Mouse (Mus musculus) forebrain, embryonic 16.5 days (tissue): ENCODE measurements at regions not wholly inside any gene's neighbourhood (a gene's known extent, or its start where the extent isn't known, plus 50 kb on each side); places are given as distances from the start of the nearest gene placed in this dataset.
A peak's percentile ranks its signal among the peaks of the same experiment; 100 is the strongest.

Source experiments
- ATAC-seq: fragments of 200-750 bp; cut with Nextera tagmentation; 2 replicates; pipeline ENCODE4 v1.8.0; 2017; ENCODE audit warnings: mild to moderate bottlenecking, moderate library complexity
- H3K27ac ChIP-seq: fragments of 300-500 bp; sonication (generic); 2 replicates; pipeline ENCODE4 v1.5.1; 2014; ENCODE audit warnings: low read length, control low read depth
- H3K27me3 ChIP-seq: fragments of 300-500 bp; sonication (generic); replicated peaks from 2 replicates; pipeline ENCODE4 v1.6.1; 2014; ENCODE audit warnings: low read length; ENCODE audit not compliant: control insufficient read depth, insufficient read depth
- H3K36me3 ChIP-seq: fragments of 300-500 bp; sonication (generic); 2 replicates; pipeline ENCODE4 v1.6.1; 2014; ENCODE audit not compliant: control insufficient read depth, insufficient read depth
- H3K4me1 ChIP-seq: fragments of 300-500 bp; sonication (generic); replicated peaks from 2 replicates; pipeline ENCODE4 v1.6.1; 2014; ENCODE audit warnings: low read length; ENCODE audit not compliant: control insufficient read depth, insufficient read depth
- H3K4me2 ChIP-seq: fragments of 300-500 bp; sonication (generic); 2 replicates; pipeline ENCODE4 v1.6.1; 2014; ENCODE audit warnings: mild to moderate bottlenecking, low read length, control low read depth
- H3K4me3 ChIP-seq: fragments of 300-500 bp; sonication (generic); replicated peaks from 2 replicates; pipeline ENCODE4 v1.5.1; 2014; ENCODE audit warnings: mild to moderate bottlenecking, low read length, control low read depth
- H3K9ac ChIP-seq: fragments of 300-500 bp; sonication (generic); replicated peaks from 2 replicates; pipeline ENCODE4 v1.6.1; 2014; ENCODE audit warnings: low read depth, low read length, control low read depth
- H3K9me3 ChIP-seq: fragments of 300-500 bp; sonication (generic); 2 replicates; pipeline ENCODE4 v1.6.1; 2016; ENCODE audit warnings: low read length; ENCODE audit not compliant: control insufficient read depth
- WGBS: fragments of 180-500 bp; shearing (Covaris S2); extraction: QIAGEN DNeasy Blood & Tissue Kit; methylation state at CpG from one replicate; pipeline ENCODE4 v1.1.7; 2014; 5-methylcytosine and 5-hydroxymethylcytosine counted together

DNA sequence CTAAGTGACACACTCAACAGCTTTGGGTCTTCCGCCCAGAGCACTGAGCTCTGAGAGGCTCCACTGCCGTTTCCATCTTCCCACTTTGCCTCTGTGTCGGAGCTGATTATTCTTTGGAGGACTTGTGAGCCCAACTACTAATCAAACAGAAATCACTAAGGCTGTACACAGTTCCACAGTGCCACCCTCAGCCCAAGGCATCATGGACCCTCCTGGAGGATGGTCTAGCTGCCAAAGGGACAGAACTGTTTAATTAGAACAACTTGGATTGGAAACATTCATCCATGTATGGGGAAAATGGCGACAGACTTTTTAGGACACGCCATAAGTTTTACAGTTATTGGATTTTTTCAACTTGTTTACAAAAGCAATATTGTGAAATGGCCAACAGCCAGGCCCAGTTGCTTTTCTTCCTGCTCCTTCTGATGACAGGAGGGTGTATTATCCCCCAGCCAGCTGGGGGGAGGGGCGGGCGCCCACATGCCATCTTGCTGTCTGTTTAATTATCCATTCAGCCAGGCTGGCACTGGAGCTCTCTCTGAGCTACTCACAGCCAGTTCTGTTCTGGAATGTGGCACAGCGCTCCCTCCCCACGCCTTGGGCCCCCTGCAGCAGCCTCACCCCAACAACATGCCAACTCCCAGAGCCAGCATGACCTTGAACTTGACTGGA is 98.4 kb upstream of the Smad3 start:
- Histone ChIP-seq H3K4me3 (no peak overlapping the region), H3K36me3 (no peaks in the 10 kb centered on the region), H3K27me3 (no peaks in the 10 kb centered on the region), H3K4me2 (no peak overlapping the region), H3K27ac (peak overlapping the region; percentile 37; the same call in 1 of the 2 replicates), H3K9me3 (no peaks in the 10 kb centered on the region), H3K4me1 (peaks cover 10% of the 10 kb centered on the region), H3K9ac (no peak overlapping the region)
- WGBS: 40% methylated on average over 9 of the region's 9 CpGs
- ATAC-seq: peak; percentile 92

DNA sequence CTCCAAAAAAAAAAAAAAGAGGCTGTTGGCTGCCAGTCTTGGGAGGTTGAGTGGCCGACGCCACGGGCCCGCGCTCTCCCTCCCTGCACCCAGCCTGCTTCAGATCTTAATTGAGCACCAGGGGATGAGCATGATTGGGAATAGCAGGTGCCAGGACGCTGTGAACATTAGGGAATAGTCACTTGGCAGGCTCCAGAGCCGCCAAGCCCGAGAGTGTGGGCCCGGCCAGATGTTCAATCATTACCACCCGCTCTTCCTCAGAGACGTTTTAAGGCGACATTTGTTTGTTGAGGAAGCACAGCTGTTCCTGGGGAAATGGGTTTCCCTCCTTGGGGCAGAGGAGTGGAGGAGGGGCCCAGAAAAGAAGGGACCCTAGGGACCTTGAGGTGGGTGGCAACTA is 94.0 kb upstream of the Smad3 start:
- peaks cover 10% of the 10 kb centered on the region for H3K4me1 ChIP-seq
- WGBS: 37% methylated on average over 12 of the region's 12 CpGs
- no peaks in the 10 kb centered on the region for H3K36me3 ChIP-seq
- H3K9ac ChIP-seq: no peak overlapping the region
- no peak overlapping the region for H3K4me3 ChIP-seq
- H3K27ac ChIP-seq: no peak overlapping the region
- ATAC-seq: peak; percentile 36; the same call in 1 of the 2 replicates
- H3K27me3 ChIP-seq: no peaks in the 10 kb centered on the region
- no peak overlapping the region for H3K4me2 ChIP-seq
- no peaks in the 10 kb centered on the region for H3K9me3 ChIP-seq

DNA sequence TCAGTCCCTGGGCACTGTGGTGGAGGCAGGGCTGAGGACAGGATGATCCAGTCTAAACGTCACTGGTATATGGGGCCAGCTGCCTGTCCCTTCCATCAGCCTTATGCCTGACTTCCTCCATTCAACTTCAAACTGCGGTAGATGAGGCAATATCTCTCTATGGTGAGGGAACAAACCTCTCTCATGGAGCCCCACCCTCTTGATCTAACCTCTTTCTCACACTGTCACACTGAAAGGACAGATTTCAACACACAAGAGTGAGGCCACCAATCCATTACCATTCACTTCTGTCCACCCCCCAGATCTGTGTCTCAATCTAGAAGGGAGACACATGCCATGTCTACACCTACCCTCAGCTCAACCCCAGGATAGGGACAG is 92.5 kb upstream of the Smad3 start:
- peaks cover 5% of the 10 kb centered on the region for H3K4me1 ChIP-seq
- H3K9me3 ChIP-seq: no peaks in the 10 kb centered on the region
- no peak overlapping the region for H3K27ac ChIP-seq
- H3K36me3 ChIP-seq: no peaks in the 10 kb centered on the region
- no peak for ATAC-seq
- 68% methylated on average over 2 of the region's 2 CpGs for WGBS
- no peak overlapping the region for H3K4me2 ChIP-seq
- peaks cover 3% of the 10 kb centered on the region; the same call in 1 of the 2 replicates for H3K27me3 ChIP-seq
- no peak overlapping the region for H3K4me3 ChIP-seq
- no peak overlapping the region for H3K9ac ChIP-seq

DNA sequence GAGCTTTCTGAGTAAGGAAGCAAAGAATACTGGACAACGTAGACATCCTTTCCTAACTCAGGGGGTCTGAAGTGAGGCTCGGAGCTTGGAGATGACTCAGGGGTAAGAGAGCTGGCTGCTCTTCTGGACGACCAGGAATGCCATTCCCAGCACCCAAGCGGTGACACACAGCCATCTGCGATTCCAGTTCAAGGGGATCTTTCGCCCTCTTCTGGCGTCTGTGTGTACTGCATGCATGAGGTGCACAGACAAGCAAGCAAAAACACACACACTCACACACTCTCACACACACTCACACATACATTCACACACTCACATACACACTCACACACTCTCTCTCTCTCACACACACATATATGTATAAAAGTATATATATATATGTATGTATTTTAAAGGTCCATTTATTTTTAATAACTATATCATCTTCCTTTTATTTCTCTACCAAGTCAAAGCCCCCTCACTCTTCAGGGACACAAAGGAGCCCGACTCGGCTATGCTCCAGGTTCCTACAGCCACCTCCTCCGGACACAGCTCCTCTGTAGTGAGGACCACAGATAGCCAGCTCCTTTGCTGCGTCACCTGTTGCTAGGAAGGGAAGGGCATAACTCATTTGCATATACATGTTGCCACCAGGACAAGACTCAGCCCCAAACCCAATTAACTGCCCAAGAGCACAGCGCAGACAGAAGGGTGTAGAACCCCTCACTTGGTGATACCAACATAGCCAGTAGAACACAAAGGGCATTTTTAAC is 91.9 kb upstream of the Smad3 start:
- Histone ChIP-seq H3K36me3 (no peaks in the 10 kb centered on the region), H3K27me3 (peaks cover 3% of the 10 kb centered on the region; the same call in 1 of the 2 replicates), H3K4me2 (no peak overlapping the region), H3K9ac (no peak overlapping the region), H3K4me1 (peaks cover 5% of the 10 kb centered on the region), H3K4me3 (no peak overlapping the region), H3K9me3 (no peaks in the 10 kb centered on the region), H3K27ac (no peak overlapping the region)
- 82% methylated on average over 12 of the region's 12 CpGs for whole genome bisulfite sequencing
- ATAC-seq: no peak

DNA sequence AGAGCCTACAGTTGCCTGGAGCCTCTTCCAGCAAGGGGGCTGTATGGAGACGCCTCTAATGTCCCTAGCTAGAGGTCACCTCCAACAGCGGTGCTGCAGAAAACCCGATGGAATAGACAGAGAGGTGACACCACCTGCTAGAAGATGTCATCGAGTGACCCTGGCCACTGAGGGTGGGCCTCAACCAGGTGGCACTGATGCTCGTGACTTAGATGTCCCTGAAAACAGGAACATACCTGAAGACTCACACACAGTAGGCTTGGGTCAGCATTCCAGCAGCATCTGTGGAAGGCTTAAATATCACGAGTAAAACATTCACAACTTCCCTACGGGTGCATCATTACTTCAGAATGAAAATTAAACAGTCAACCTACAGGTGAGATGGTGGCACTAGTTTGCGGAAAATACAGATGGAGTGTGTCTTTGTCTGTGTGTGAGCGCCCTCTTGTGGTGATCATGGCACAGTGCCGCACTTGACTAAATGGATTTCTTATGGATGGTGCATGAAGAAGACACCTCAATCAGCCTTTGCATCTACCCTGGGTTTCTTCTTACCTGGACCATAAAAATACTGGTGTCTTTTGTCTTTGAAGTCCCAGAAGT is 86.2 kb upstream of the Smad3 start:
- Histone ChIP-seq H3K36me3 (no peaks in the 10 kb centered on the region), H3K9ac (no peak overlapping the region), H3K4me3 (no peak overlapping the region), H3K4me1 (no peaks in the 10 kb centered on the region), H3K27me3 (peaks cover 4% of the 10 kb centered on the region; the same call in 1 of the 2 replicates), H3K27ac (no peak overlapping the region), H3K9me3 (no peaks in the 10 kb centered on the region), H3K4me2 (no peak overlapping the region)
- ATAC-seq: peak; percentile 57
- WGBS: 31% methylated on average over 10 of the region's 10 CpGs

DNA sequence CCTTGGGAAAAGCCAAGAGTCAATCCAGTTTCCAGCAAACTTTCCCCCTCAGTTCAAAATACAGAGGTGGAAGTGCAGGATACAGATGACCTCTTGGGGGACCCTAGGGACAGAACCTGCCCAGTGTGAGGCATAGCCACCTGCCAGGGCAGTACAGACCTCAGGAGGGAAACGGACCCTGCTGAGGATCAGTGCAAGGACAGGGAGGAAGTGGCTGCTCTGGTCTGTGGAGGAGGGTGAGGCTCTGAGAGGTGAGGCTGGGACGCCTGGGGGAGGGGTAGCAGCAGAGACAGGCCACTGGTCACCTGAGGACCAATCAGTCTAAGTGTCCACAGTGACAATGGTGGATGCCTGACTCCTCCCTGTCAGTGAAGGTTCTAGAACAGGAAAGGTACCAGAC is 85.6 kb upstream of the Smad3 start:
- Histone ChIP-seq H3K4me1 (no peaks in the 10 kb centered on the region), H3K27ac (no peak overlapping the region), H3K9ac (no peak overlapping the region), H3K4me3 (no peak overlapping the region), H3K4me2 (no peak overlapping the region), H3K27me3 (peaks cover 5% of the 10 kb centered on the region; the same call in 1 of the 2 replicates), H3K36me3 (no peaks in the 10 kb centered on the region), H3K9me3 (no peaks in the 10 kb centered on the region)
- WGBS: 47% methylated on average over 2 of the region's 2 CpGs
- no peak for ATAC-seq

DNA sequence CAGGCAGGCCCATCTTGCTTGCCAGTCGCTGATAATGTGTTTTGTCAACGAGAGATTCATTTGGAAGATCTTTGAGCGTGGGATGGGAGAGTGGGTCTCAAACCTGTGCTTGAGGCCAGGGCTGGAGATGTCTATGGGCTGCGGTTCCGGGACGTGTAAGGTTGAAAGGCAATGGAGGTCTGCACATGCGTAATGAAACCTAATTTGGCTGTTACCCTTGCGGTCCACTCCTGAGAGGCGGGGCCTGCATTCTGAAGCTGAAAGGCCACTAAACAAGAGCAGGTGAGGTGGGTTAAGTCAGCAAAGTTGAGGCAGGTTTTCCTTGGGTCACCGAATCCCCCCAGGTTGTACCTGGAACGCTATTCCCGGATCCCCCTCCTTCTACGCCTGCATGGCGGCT is 83.3 kb upstream of the Smad3 start:
- Histone ChIP-seq H3K4me1 (no peaks in the 10 kb centered on the region), H3K9ac (no peak overlapping the region), H3K36me3 (no peaks in the 10 kb centered on the region), H3K27ac (no peak overlapping the region), H3K4me2 (no peak overlapping the region), H3K9me3 (no peaks in the 10 kb centered on the region), H3K4me3 (no peak overlapping the region), H3K27me3 (peaks cover 5% of the 10 kb centered on the region; the same call in 1 of the 2 replicates)
- ATAC-seq: no peak
- WGBS: 86% methylated on average over 14 of the region's 14 CpGs

DNA sequence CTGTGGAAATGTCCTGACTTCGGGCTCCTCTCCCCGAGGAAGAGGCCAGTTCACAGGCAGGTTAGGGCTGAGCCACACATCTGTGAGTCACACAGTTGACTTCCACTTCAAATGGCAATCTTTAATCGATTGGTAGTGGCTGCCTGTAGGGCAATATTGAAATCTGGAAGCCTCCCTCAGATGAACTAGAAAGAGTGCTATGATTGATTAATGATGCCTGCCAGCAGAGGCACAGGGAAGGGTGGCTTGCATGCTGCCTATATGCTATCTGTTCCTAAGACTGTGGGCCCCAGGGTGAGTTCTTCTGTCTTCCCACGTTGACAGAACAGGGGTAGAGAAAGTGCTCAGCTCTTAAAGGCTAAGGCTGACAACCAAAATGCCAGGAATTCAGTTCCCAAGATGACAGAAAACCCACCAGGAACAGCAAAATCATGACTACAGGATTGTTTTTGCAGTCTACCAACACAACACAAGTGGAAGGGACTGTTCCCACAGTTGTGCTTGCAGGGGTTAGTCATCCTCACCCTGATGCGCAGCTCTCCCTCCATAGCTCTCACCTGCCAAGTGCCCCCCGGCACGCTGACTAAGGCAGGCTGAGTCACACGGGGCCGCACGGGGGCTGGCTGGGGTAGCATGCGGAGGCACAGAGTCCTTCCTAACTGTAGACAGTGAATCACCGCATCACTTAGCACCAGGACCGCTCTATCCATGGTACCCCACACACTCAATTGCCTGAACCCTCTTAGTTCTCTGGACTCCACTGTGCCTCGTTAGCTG is 81.4 kb upstream of the Smad3 start:
- H3K4me2 ChIP-seq: no peak overlapping the region
- no peaks in the 10 kb centered on the region for H3K4me1 ChIP-seq
- 0 out of 2 replicates have a peak, but pooled peaks cover 3% of the 10 kb centered on the region for H3K27me3 ChIP-seq
- no peak overlapping the region for H3K9ac ChIP-seq
- no peaks in the 10 kb centered on the region for H3K36me3 ChIP-seq
- WGBS: 90% methylated on average over 14 of the region's 14 CpGs
- no peak overlapping the region for H3K4me3 ChIP-seq
- no peak for ATAC-seq
- H3K27ac ChIP-seq: no peak overlapping the region
- no peaks in the 10 kb centered on the region for H3K9me3 ChIP-seq

DNA sequence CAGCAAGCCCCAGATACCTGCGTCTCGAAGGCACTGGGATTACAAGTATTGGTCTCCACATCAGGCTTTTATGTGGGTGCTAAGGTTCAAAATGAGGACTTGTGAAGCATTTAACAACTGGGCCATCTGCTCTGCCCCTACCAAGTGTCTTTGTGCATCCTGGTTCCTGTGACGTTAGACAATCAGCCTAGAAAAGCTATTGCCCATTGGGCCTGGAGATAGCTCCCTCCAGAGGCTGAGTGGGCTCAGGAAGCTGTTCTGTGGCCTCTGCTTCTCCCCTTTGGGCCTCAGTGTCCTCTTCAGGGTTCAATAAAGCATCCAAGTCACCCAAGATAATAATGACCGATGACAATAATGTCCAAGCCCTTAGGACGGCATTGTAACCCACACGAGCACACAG is 79.8 kb upstream of the Smad3 start:
- no peaks in the 10 kb centered on the region for H3K36me3 ChIP-seq

More for the DNA sequence above, 79.8 kb upstream of the Smad3 start:
- no peaks in the 10 kb centered on the region for H3K9me3 ChIP-seq
- 74% methylated on average over 6 of the region's 6 CpGs for WGBS
- H3K4me2 ChIP-seq: no peak overlapping the region
- H3K27ac ChIP-seq: no peak overlapping the region
- 0 out of 2 replicates have a peak, but pooled peaks cover 3% of the 10 kb centered on the region for H3K27me3 ChIP-seq
- no peak for ATAC-seq
- no peak overlapping the region for H3K4me3 ChIP-seq
- no peak overlapping the region for H3K9ac ChIP-seq
- H3K4me1 ChIP-seq: no peaks in the 10 kb centered on the region
